Mouse (Mus musculus): ENCODE measurements around the gene Hspb1.

The Hspb1 gene

DNA sequence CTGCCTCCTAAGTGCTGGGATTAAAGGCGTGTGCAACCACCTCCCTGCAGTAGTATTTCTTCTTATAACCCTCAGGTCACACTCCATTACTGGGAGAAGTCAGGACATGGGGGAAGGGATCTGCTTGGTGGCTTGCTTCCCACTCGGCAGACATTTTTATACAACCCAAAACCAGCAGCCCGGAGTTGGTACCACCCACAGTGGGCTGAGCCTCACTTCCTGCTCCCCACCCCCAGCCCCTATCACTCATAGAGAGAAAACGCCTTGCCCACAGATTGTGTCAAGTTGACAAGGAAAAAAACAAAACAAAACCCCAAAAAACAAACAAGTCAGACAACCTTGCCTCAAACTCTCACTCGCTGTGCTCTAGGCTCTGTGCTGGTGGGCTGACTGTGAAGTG, 25.5 kb downstream of the Hspb1 start:
- no peak for DNase-seq

DNA sequence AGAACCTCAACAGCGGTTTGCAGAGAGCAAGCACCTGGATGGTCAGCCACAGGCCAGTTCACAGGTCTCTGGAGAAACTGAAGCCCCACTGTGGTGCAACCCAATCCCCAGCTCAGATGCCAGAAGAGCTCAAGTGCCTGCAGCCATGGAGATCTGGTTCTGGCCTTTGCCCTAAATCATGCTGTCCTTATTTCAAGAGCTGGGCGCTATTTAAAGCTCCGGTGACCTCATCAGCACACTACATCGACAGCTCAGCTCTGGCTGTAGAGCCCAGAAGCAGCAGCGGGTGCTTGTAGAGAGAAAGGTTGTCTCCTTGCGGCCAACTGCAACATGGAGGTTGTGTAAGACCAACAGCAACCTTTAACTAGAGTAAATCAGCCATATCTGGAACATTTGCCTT, 26.4 kb downstream of the Hspb1 start:
- peak; percentile 35 to 46 for DNase-seq

DNA sequence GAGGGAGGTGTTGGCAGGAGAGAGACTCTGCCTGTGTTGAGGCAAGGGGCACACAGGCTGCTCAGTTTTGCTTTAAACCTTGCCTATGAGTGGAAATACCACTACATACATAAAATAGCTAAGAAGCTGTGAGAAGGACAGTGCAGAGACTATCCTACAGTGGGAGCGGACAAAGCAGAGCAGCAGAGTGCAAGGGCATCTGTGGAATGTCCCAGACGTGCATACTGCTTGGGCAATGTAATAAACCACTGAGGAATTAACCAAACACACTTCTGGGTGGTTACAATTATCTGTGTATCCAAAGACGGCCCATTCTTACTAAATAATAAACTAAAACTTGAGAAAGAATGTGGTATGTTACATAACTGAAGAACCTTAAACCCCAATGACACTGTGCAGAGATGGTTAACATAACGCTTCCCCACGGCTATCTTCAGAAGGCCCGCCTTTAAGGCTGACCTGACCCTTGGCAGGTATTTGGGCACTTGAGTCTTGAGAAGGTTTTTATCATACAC, 28.4 kb downstream of the Hspb1 start:
- DNase-seq = no peak

DNA sequence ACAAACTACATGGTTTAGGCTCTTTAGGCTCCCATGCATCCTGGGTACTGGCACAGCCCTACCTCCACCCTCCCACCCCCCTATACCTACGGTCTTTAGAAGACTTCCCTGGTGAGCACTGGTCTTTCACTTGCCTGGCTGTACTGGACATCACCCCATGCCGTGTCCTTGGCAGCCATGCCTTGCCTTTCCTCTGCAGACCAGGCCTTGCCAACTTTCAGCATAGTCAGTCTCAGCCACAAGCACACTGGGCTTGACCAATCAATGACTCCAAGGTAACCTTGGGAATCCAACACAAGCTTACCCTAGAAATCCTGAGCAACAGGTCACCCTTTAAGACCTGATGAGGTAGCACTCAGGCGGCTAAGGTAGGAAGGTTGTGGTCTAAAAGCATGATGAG, 28.9 kb downstream of the Hspb1 start:
- no peak for DNase-seq

DNA sequence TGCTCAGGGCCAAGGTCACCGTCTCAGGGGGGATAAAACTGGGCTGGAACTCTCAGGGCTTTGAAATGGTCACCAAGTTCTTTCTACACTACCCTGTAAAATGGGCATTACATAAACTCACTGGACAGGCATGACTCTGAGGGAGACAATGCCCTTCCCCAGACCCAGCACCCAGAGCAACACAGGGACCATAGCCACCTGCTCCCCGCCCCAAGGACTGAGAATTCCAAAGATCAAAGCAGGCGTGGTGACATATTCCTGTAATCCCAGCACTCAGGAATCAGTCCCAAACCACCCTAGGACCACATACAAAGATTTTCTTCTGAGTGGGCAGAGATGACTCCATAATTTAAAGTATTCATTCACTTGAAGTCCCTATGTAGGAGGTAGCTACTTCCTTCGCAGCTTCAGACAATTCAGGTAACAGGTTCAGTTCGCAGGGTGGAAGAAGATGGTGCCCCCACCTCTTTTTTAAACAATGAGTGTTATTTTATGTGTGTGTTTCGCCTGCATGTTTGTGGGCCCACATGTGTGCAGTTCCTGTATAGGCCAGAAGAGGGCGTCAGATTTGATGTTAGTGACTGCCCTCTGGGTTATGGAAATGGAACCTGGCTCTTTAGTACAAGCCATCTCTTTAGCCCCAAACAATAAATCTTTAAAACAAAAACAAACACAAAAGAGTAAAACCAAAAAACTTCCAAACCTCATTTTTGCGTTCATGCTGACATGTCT, 29.8 kb downstream of the Hspb1 start:
- no peak for DNase-seq

DNA sequence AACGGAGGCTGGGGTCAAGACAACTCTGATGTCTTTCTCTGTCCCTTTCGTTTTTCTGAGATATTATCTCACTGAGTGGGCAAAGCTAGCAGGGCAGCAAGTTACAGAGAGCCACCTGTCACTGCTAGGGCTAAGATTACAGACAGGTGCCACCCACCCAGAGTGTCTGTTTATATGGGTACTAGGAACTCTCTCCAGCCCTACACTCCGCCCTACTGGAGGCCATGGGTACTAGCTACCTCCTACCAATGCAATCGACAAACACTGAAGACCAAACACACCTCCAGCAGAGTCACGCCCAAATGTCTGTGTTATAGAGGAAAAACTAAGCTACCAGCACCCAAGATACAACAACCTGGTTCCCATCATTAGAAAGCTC, 30.3 kb downstream of the Hspb1 start:
- DNase-seq = no peak

DNA sequence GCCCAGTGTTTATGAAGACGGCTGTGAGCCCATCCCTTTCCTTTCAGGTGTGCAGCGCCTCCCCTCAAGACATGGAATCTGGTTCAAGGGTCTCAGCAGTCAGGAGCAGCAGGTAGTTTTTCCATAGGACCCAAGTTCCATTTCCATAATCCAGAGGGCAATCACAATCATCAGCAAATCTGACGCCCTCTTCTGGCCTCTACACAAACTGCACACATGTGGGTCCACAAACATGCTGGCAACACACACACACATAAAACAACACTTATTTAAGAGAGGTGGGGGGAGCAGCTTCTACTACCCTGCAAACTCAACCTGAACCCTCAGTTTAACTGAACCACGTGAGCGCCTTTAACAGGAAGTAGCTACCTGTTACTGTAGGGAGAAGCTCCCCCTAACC, 30.9 kb downstream of the Hspb1 start:
- DNase-seq = no peak

DNA sequence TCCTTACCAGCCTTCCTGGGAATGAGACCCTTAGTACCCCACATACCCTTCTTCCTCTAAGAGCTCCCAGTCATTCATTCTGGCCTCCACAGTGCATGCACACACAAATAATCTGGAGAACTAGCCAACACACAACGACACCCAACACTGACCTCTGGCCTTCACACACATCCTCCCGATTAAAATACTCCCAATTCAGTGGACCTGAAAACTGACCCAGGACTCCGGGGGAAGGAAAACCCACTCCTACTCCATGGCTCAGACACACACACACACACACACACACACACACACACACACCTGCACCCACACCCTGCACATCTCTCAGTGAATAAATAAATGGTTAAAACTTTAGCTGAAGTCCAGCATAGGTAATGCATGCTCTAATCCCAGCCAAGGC, 32.2 kb downstream of the Hspb1 start:
- DNase-seq = peak; percentile 55

DNA sequence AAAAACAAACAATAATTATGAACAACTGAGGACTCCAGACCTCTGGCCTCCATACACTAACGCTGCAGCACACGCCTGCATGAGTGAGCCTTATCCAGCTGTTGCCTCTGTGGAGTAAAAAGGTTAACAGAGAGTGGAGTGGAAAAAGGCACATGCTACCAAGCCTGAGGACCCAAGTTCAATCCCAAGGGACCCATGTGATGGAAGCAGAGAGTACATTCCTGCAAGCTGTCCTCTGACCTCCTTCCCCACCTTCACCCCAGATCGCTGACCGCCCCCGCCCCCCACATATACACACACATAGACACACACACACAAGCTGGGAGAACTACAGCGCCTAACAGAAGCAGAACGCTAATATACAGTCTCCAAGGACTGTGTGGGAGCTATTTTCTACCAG, 36.2 kb downstream of the Hspb1 start:
- DNase-seq = no peak

DNA sequence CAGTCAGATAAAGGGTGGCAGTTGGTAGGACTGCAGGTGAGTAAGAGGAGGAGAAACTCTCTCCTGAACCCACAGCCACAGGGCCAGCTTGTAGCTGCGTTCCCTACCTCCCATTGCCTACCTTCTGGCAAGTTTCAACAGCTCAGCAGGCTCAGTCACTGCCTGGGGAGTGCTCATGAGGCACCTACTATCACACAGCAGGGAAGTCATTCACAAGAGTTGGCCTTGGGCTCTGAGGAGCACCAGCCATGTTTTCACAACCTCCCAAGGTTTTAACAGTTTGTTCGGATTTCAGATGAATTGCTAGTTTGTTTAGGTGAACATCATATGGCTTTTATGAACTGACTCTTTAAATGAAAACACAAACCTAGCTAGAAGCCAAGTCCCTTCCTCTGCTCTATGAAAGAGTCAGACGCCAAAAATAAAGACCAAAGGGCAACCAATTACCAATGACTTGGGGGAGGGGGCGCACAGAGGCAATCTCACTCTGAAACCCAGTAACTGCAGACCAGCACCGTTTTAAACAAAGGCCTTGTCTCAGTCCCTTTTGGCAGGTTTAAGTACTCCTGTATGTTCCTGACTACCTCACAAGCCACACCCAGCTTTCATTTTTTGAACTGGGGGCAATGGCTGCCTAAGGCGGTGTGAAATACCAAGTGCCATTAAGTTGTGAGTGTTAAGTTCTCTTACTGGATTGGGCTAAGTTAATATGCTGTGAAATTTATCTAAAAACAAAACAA, 42.1 kb downstream of the Hspb1 start:
- no peak for DNase-seq

DNA sequence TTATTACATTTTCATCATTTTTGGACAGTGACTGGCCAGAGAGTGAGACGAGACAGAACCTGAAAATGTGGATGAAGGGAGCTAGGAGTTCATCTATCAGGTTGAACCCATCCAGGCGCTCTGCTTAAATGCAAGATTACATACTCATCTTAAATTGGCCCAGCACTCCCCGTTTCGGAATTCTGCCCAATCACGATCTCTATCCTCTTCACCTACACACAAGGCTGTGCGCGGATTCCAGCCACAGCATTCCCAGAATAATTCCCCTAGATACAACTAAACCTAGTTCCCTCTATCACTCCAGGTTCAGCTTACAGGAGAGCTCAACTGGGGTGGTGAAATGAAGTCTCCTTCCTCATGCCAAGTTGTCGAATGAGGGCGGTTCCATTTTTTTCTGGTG, 43.8 kb downstream of the Hspb1 start:
- no peak for DNase-seq

DNA sequence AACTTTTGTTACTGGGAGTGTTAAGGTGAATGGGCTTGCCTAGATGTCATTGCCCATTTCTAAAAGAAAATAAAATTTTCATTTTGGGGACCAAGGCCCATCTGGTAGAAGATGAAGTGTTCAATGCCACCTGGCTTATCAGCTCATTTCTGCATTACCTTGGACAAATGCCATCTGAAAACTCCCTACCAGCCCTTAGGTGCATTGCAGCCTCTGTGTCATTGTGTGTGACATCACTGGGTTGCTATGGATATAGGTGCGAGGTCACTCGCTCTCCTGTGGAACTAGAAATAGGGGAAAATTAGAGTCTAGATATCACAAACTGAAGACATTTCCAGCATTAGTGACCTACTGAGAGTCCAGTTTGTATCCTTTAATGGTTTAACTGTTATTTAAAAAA, 44.6 kb downstream of the Hspb1 start:
- DNase-seq = no peak

DNA sequence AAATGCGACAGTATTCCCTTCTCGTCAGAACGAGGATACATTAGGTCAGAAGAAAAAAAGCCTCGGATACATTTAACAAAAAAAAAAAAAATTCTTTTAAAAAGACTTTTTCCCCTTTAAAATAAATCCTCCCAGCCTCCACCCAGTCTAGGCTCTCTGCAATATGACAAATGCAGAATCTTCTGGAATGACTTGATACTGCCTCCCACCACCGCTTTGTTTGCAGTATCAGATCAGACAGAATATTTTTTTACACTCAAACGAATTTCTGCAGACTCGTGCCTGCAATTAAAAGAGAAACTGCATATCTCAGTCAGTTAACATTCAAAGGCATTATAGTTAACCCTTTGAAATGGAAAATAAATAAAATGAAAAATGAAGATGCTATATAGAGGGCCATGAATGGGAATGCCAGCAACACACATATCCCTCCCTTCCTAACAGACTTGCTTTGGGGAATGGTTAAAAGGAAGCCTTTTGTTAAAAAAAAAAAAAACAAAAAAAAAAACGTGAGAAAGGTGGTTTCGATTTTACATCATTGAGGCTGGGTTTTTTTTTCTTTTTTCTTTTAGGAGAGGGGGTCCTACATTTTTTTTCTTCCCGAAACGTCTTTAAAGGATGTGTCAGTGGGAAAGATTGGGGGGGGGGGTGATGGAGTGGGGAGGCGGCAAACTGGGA, 45.6 kb downstream of the Hspb1 start:
- no peak for DNase-seq

DNA sequence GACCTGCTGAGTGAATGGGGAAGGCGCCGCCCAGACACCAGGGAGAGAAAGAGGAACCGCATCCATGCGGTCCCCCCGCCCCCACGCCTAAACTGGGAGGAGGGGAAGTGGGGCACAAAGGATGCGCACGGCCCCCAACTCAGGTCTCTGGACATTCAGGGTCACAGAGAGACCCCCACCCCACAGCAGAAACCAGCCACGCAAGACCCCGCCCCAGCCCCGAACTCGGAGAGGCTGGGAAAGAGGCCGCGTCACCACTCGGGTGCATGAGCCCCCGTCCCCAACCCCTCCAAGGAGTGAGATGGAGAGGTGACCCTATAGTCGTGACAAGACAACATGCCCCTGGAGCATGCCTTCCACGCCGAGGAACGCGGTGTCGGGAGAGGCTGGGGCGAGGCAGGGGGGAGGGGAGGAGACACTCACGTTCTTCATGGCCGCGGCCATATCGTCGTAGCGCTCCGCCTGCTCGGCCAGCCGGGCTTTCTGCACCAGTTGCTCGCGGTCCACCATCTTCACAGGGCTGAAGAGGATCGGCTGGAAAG, 46.3 kb downstream of the Hspb1 start:
- peak; percentile 65 to 83 for DNase-seq

DNA sequence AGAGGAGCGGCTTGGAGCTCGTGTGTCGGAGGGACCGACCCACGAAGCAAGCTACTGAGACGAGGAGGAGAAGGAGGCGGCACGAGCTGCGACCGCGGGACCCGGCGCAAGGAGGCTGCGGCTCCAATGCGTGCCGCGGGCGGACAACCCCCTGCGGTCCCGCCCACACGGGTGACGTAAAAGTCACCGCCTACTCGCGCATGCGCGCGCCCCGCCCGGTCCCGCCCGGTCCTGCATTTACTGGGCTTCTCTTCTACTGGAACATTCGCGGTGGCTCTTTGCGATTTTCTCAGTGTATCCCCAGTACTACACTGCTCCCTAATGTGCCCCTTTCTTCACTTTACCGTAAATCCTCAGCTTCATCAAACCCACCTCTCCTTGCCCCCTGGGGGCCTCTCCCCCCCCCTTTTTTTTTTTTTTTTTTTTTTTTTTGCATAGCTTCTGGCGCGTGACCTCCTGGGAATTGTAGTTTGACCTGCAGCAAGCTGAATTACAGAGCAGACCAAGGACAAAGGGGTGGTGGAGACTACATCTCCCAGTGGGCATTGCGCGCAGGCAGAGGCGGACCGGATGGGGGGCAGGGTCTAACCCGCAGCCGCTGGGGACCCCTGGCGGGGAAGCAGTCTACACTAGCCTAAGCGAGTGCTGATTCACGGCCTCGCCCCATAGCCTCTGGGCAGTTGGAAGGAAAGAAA, 46.9 kb downstream of the Hspb1 start, which contains the start of gene Ywhag:
TSS of gene Ywhag (minus strand) at position 136 of the 695 bp plus-strand sequence.
- DNase-seq = peak; percentile 98

DNA sequence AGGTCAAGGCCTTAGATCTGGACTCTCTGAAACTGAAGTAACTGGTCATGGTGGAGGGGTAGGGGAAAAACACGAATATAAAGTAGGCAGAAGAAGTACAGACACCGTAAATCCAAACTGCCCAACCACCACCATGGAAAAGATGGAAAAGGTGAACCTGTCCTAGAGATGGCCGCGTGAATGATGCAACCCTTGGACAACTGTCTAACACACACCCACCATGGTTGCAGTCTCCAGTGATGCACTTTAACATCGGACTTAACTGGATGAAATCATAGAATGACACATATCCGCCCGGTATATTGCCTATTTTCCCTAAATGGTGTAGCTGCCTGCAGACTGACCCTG, 47.4 kb downstream of the Hspb1 start:
- no peak for DNase-seq

DNA sequence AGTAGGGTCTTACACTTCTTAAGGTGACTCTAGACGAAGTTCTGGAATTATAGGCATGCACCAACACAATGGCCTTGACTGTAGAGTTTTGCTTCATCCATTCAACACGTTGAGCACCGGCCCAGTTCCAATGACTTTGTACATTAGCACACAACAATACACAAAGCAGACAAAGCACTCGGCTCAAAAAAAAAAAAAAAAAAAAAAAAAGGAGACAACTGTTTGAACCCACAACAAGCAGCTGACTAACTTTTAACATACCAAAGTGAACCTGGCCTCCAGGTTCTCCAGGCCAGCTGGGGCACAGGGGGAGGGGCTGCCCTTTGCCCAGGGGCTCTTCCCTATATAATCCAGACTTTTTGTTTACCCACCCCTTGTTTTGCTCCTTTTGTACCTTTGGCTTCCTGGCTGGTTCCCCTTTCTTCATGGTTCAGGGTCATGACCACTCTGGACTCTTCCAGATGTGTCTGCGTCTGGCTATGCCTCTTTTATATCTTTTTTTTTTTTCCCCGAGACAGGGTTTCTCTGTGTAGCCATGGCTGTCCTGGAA, 48.0 kb downstream of the Hspb1 start:
- DNase-seq = no peak

Data from kidney, postnatal 36 days (tissue).